Mouse (Mus musculus): ENCODE results near the gene Tenm2. TPM values are rescaled to one million over a fixed set of nuclear protein-coding genes. Genes with fewer than 3 reads are reported as not detected.

Gene Tenm2
- polyA plus RNA-seq, 1 experiment from 2014 or later, result 77.0 TPM

GRCm38 (mm10) chr11:36902302-36902701 is 333.5 kb downstream of the Tenm2 start:
- H3K4me3 ChIP-seq (ENCODE audit: low read depth, low read length), result no peak overlapping the region
- WGBS, result 8% methylated on average over 2 of the region's 2 CpGs
- H3K27me3 ChIP-seq (ENCODE audit: control insufficient read depth, insufficient read depth, low read depth, low read length), result no peaks in the 10 kb centered on the region
- H3K4me1 ChIP-seq (ENCODE audit: control insufficient read depth, insufficient read depth, low read length), result no peaks in the 10 kb centered on the region
- H3K36me3 ChIP-seq (ENCODE audit: control insufficient read depth, insufficient read depth, low read length), result no peaks in the 10 kb centered on the region
- H3K9ac ChIP-seq (ENCODE audit: low read depth, low read length), result no peak overlapping the region
- H3K9me3 ChIP-seq (replicated peaks; ENCODE audit: control insufficient read depth, low read length, poor library complexity, severe bottlenecking), result no peaks in the 10 kb centered on the region
- no peak overlapping the region for H3K4me2 ChIP-seq (ENCODE audit: low read length)
- no peak overlapping the region for H3K27ac ChIP-seq (ENCODE audit: low read length)
- peak; percentile 36; the same call in 1 of the 2 replicates for ATAC-seq

GRCm38 (mm10) chr11:36893061-36893460 is 342.7 kb downstream of the Tenm2 start:
- Histone ChIP-seq H3K4me2 (ENCODE audit: low read length) (no peak overlapping the region), H3K4me3 (ENCODE audit: low read depth, low read length) (no peak overlapping the region), H3K27ac (ENCODE audit: low read length) (no peak overlapping the region), H3K9me3 (replicated peaks; ENCODE audit: control insufficient read depth, low read length, poor library complexity, severe bottlenecking) (no peaks in the 10 kb centered on the region), H3K27me3 (ENCODE audit: control insufficient read depth, insufficient read depth, low read depth, low read length) (no peaks in the 10 kb centered on the region), H3K4me1 (ENCODE audit: control insufficient read depth, insufficient read depth, low read length) (peaks cover 8% of the 10 kb centered on the region), H3K9ac (ENCODE audit: low read depth, low read length) (no peak overlapping the region), H3K36me3 (ENCODE audit: control insufficient read depth, insufficient read depth, low read length) (no peaks in the 10 kb centered on the region)
- 79% methylated on average over 3 of the region's 3 CpGs for WGBS
- ATAC-seq, result no peak

- Histone ChIP-seq H3K27me3 (ENCODE audit: control insufficient read depth, insufficient read depth, low read depth, low read length) (no peaks in the 10 kb centered on the region), H3K4me3 (ENCODE audit: low read depth, low read length) (no peak overlapping the region), H3K9me3 (replicated peaks; ENCODE audit: control insufficient read depth, low read length, poor library complexity, severe bottlenecking) (no peaks in the 10 kb centered on the region), H3K27ac (ENCODE audit: low read length) (no peak overlapping the region), H3K9ac (ENCODE audit: low read depth, low read length) (no peak overlapping the region), H3K36me3 (ENCODE audit: control insufficient read depth, insufficient read depth, low read length) (no peaks in the 10 kb centered on the region), H3K4me1 (ENCODE audit: control insufficient read depth, insufficient read depth, low read length) (peaks cover 8% of the 10 kb centered on the region), H3K4me2 (ENCODE audit: low read length) (no peak overlapping the region)
- no peak for ATAC-seq
- 26% methylated on average over 3 of the region's 3 CpGs for WGBS
Observed at GRCm38 (mm10) chr11:36891106-36891505, 344.7 kb downstream of the Tenm2 start.

- no peaks in the 10 kb centered on the region for H3K9me3 ChIP-seq (replicated peaks; ENCODE audit: control insufficient read depth, low read length, poor library complexity, severe bottlenecking)
- no peak overlapping the region for H3K4me2 ChIP-seq (ENCODE audit: low read length)
- WGBS, result 16% methylated on average over 7 of the region's 7 CpGs
- H3K27ac ChIP-seq (ENCODE audit: low read length), result no peak overlapping the region
- H3K4me1 ChIP-seq (ENCODE audit: control insufficient read depth, insufficient read depth, low read length), result peaks cover 11% of the 10 kb centered on the region
- ATAC-seq, result peak; percentile 84
- H3K4me3 ChIP-seq (ENCODE audit: low read depth, low read length), result no peak overlapping the region
- no peak overlapping the region for H3K9ac ChIP-seq (ENCODE audit: low read depth, low read length)
- no peaks in the 10 kb centered on the region for H3K36me3 ChIP-seq (ENCODE audit: control insufficient read depth, insufficient read depth, low read length)
- H3K27me3 ChIP-seq (ENCODE audit: control insufficient read depth, insufficient read depth, low read depth, low read length), result no peaks in the 10 kb centered on the region
Observed at GRCm38 (mm10) chr11:36887490-36887889, 348.3 kb downstream of the Tenm2 start.

- Histone ChIP-seq H3K4me2 (ENCODE audit: low read length) (no peak overlapping the region), H3K4me1 (ENCODE audit: control insufficient read depth, insufficient read depth, low read length) (peaks cover 5% of the 10 kb centered on the region), H3K9me3 (replicated peaks; ENCODE audit: control insufficient read depth, low read length, poor library complexity, severe bottlenecking) (no peaks in the 10 kb centered on the region), H3K4me3 (ENCODE audit: low read depth, low read length) (no peak overlapping the region), H3K9ac (ENCODE audit: low read depth, low read length) (no peak overlapping the region), H3K27ac (ENCODE audit: low read length) (0 out of 2 replicates have a peak overlapping the region, but pooled peaks have one; percentile 33), H3K36me3 (ENCODE audit: control insufficient read depth, insufficient read depth, low read length) (no peaks in the 10 kb centered on the region), H3K27me3 (ENCODE audit: control insufficient read depth, insufficient read depth, low read depth, low read length) (no peaks in the 10 kb centered on the region)
- 77% methylated on average over 3 of the region's 3 CpGs for WGBS
- ATAC-seq, result no peak
Observed at GRCm38 (mm10) chr11:36886147-36886546, 349.6 kb downstream of the Tenm2 start.

GRCm38 (mm10) chr11:36872961-36873360 is 362.8 kb downstream of the Tenm2 start:
- no peak overlapping the region for H3K27ac ChIP-seq (ENCODE audit: low read length)
- 52% methylated on average over 4 of the region's 4 CpGs for WGBS
- H3K9ac ChIP-seq (ENCODE audit: low read depth, low read length), result no peak overlapping the region
- H3K4me1 ChIP-seq (ENCODE audit: control insufficient read depth, insufficient read depth, low read length), result no peaks in the 10 kb centered on the region
- no peaks in the 10 kb centered on the region for H3K27me3 ChIP-seq (ENCODE audit: control insufficient read depth, insufficient read depth, low read depth, low read length)
- no peaks in the 10 kb centered on the region for H3K36me3 ChIP-seq (ENCODE audit: control insufficient read depth, insufficient read depth, low read length)
- ATAC-seq, result no peak
- H3K9me3 ChIP-seq (replicated peaks; ENCODE audit: control insufficient read depth, low read length, poor library complexity, severe bottlenecking), result no peaks in the 10 kb centered on the region
- H3K4me2 ChIP-seq (ENCODE audit: low read length), result no peak overlapping the region
- H3K4me3 ChIP-seq (ENCODE audit: low read depth, low read length), result no peak overlapping the region

GRCm38 (mm10) chr11:36870548-36870947 is 365.2 kb downstream of the Tenm2 start:
- no peak overlapping the region for H3K4me2 ChIP-seq (ENCODE audit: low read length)
- H3K4me3 ChIP-seq (ENCODE audit: low read depth, low read length), result no peak overlapping the region
- ATAC-seq, result no peak
- no peaks in the 10 kb centered on the region for H3K27me3 ChIP-seq (ENCODE audit: control insufficient read depth, insufficient read depth, low read depth, low read length)
- H3K9ac ChIP-seq (ENCODE audit: low read depth, low read length), result no peak overlapping the region
- no peaks in the 10 kb centered on the region for H3K9me3 ChIP-seq (replicated peaks; ENCODE audit: control insufficient read depth, low read length, poor library complexity, severe bottlenecking)
- 48% methylated on average over 5 of the region's 5 CpGs for WGBS
- no peaks in the 10 kb centered on the region for H3K4me1 ChIP-seq (ENCODE audit: control insufficient read depth, insufficient read depth, low read length)
- H3K27ac ChIP-seq (ENCODE audit: low read length), result no peak overlapping the region
- no peaks in the 10 kb centered on the region for H3K36me3 ChIP-seq (ENCODE audit: control insufficient read depth, insufficient read depth, low read length)

GRCm38 (mm10) chr11:36851690-36852089 is 384.1 kb downstream of the Tenm2 start:
- Histone ChIP-seq H3K27me3 (ENCODE audit: control insufficient read depth, insufficient read depth, low read depth, low read length) (no peaks in the 10 kb centered on the region), H3K4me3 (ENCODE audit: low read depth, low read length) (no peak overlapping the region), H3K36me3 (ENCODE audit: control insufficient read depth, insufficient read depth, low read length) (no peaks in the 10 kb centered on the region), H3K4me2 (ENCODE audit: low read length) (no peak overlapping the region), H3K27ac (ENCODE audit: low read length) (no peak overlapping the region), H3K4me1 (ENCODE audit: control insufficient read depth, insufficient read depth, low read length) (peaks cover 2% of the 10 kb centered on the region; the same call in 1 of the 2 replicates), H3K9me3 (replicated peaks; ENCODE audit: control insufficient read depth, low read length, poor library complexity, severe bottlenecking) (no peaks in the 10 kb centered on the region), H3K9ac (ENCODE audit: low read depth, low read length) (no peak overlapping the region)
- WGBS, result 68% methylated on average over 3 of the region's 3 CpGs
- ATAC-seq, result no peak

GRCm38 (mm10) chr11:36847451-36847850 is 388.3 kb downstream of the Tenm2 start:
- Histone ChIP-seq H3K9me3 (replicated peaks; ENCODE audit: control insufficient read depth, low read length, poor library complexity, severe bottlenecking) (no peaks in the 10 kb centered on the region), H3K4me2 (ENCODE audit: low read length) (no peak overlapping the region), H3K4me1 (ENCODE audit: control insufficient read depth, insufficient read depth, low read length) (peaks cover 2% of the 10 kb centered on the region; the same call in 1 of the 2 replicates), H3K27ac (ENCODE audit: low read length) (peak overlapping the region; percentile 22; the same call in 1 of the 2 replicates), H3K36me3 (ENCODE audit: control insufficient read depth, insufficient read depth, low read length) (no peaks in the 10 kb centered on the region), H3K4me3 (ENCODE audit: low read depth, low read length) (no peak overlapping the region), H3K9ac (ENCODE audit: low read depth, low read length) (no peak overlapping the region), H3K27me3 (ENCODE audit: control insufficient read depth, insufficient read depth, low read depth, low read length) (no peaks in the 10 kb centered on the region)
- WGBS, result 47% methylated on average over 6 of the region's 6 CpGs
- ATAC-seq, result no peak
